Mouse (Mus musculus) heart, postnatal 0 days (tissue): ENCODE measurements around the gene Spata21. TPM values are rescaled to one million over a fixed set of nuclear protein-coding genes. Genes with fewer than 3 reads are reported as not detected.
A peak's percentile ranks its signal among the peaks of the same experiment; 100 is the strongest.

Experiments
- ATAC-seq: fragments of 200-750 bp; cut with Nextera tagmentation; 2 replicates; pipeline ENCODE4 v1.8.0; 2017; ENCODE audit warnings: low read depth, moderate number of reproducible peaks, moderate library complexity; ENCODE audit not compliant: insufficient read depth
- DNase-seq: peaks from one replicate; pipeline ENCODE4 v3.0.0-alpha.2; 2016; ENCODE audit warnings: low spot score
- H3K27ac ChIP-seq: fragments of 300-500 bp; sonication (generic); 2 replicates; pipeline ENCODE4 v1.5.1; 2014; ENCODE audit warnings: low read depth, mild to moderate bottlenecking
- H3K27me3 ChIP-seq: fragments of 300-500 bp; sonication (generic); 2 replicates; pipeline ENCODE4 v1.6.1; 2014; ENCODE audit warnings: low read length, mixed read lengths; ENCODE audit not compliant: control insufficient read depth, insufficient read depth
- H3K36me3 ChIP-seq: fragments of 300-500 bp; sonication (generic); replicated peaks from 2 replicates; pipeline ENCODE4 v1.6.1; 2014; ENCODE audit warnings: low read length, mixed read lengths; ENCODE audit not compliant: control insufficient read depth, insufficient read depth
- H3K4me1 ChIP-seq: fragments of 300-500 bp; sonication (generic); 2 replicates; pipeline ENCODE4 v1.6.1; 2014; ENCODE audit warnings: antibody characterized with exemption; ENCODE audit not compliant: control insufficient read depth, insufficient read depth
- H3K4me2 ChIP-seq: fragments of 300-500 bp; sonication (generic); 2 replicates; pipeline ENCODE4 v1.6.1; 2014; ENCODE audit warnings: low read depth, mild to moderate bottlenecking, low read length, moderate library complexity
- H3K4me3 ChIP-seq: fragments of 300-500 bp; sonication (generic); 2 replicates; pipeline ENCODE4 v1.5.1; 2014; ENCODE audit warnings: low read depth, low read length
- H3K9ac ChIP-seq: fragments of 300-500 bp; sonication (generic); replicated peaks from 2 replicates; pipeline ENCODE4 v1.6.1; 2014; ENCODE audit warnings: low read depth, low read length, mixed read lengths
- H3K9me3 ChIP-seq: fragments of 300-500 bp; sonication (generic); replicated peaks from 2 replicates; pipeline ENCODE4 v1.6.1; 2016; ENCODE audit warnings: low read length; ENCODE audit not compliant: control insufficient read depth
- CTCF ChIP-seq: IDR thresholded peaks from 2 replicates; pipeline ENCODE4 v1.5.1; 2016; ENCODE audit warnings: antibody characterized with exemption, control low read depth, low read depth
- EP300 ChIP-seq: IDR thresholded peaks from 2 replicates; pipeline ENCODE4 v1.6.1; 2016; ENCODE audit warnings: antibody characterized with exemption, low read depth
- WGBS: fragments of 180-500 bp; shearing (Covaris S2); extraction: QIAGEN DNeasy Blood & Tissue Kit; methylation state at CpG from one replicate; pipeline ENCODE4 v1.1.7; 2014; 5-methylcytosine and 5-hydroxymethylcytosine counted together
- polyA plus RNA-seq: library from polyadenylated mRNA; unstranded; fragments of >200 nt; fragmentation: Nextera tagmentation; extraction: Ambion mirVana; gene quantifications from 2 replicates; pipeline ENCODE4 v1.2.1, GENCODE M21; 2015
- total RNA-seq: library from RNA; depleted of rRNA; stranded (reverse); fragments of >200 nt; gene quantifications from 2 replicates; pipeline ENCODE4 v1.2.3, GENCODE M21; 2014; ENCODE audit warnings: low replicate concordance

Gene Spata21
- total and polyA plus RNA-seq, 2 experiments from 2014 or later: not detected

GRCm38 (mm10) chr4:141076761-141077506 is 11.2 kb upstream of the Spata21 start:
- ATAC-seq (no peak), DNase-seq (no peak)
- Histone ChIP-seq H3K4me3 (peak overlapping the region; percentile 92), H3K36me3 (peaks cover 7% of the 10 kb centered on the region), H3K27me3 (no peaks in the 10 kb centered on the region), H3K9me3 (no peaks in the 10 kb centered on the region), H3K4me2 (peak overlapping the region; percentile 93), H3K9ac (peak overlapping the region; percentile 71), H3K4me1 (peaks cover 26% of the 10 kb centered on the region), H3K27ac (peak overlapping the region; percentile 74)
- WGBS: 55% methylated on average over 17 of the region's 17 CpGs
- TF ChIP-seq EP300 (no peak), CTCF (no peak)

- DNase-seq (peak; percentile 94), ATAC-seq (peak; percentile 90)
- Histone ChIP-seq H3K9me3 (no peaks in the 10 kb centered on the region), H3K36me3 (no peaks in the 10 kb centered on the region; the same call in 1 of the 2 replicates), H3K4me2 (peak within 1 kb of the TSS; percentile 93), H3K4me3 (peak within 1 kb of the TSS; percentile 92), H3K27ac (peak within 1 kb of the TSS; percentile 74), H3K9ac (peak within 1 kb of the TSS; percentile 71), H3K27me3 (no peaks in the 10 kb centered on the region), H3K4me1 (peaks cover 26% of the 10 kb centered on the region)
- TF ChIP-seq EP300: peak; percentile 49
- peak; percentile 66 for TF ChIP-seq CTCF
- under 1% methylated on average over 67 of the region's 67 CpGs for WGBS
Measured at GRCm38 (mm10) chr4:141077681-141078509, 10.2 kb upstream of the Spata21 start, which contains the start of gene Necap2. TSS of gene Necap2 (minus strand) at chr4:141078357.

DNA sequence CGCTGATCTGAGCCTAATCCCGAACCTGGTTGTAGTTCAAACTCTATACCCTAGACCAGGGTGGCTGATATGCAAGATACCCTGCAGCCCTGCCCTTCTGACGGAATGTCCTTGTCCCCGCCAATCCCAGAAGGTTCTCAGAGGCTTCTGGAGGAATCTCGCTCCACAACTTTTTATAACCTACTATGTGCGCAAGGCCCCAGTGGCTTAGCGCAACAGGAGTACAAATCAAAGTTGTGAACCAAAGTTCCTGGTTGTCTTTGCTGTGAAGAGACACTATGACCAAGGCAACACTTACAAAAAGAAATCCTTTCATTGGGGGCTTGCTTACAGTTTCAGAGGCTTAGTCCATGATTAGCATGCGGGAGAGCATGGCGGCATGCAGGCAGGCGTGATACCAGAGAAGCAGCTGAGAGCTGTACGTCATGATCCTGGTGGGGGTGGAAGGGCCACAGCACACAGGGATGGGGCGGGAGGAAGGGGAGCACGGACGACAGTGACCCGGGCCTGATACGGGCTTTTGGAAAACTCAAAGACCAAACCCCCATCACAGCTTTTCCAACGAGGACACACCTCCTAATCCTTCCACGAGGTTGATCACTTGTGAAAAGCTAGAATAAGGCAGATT is 9.5 kb upstream of the Spata21 start:
- ATAC-seq: no peak
- no peak for TF ChIP-seq EP300
- no peak for TF ChIP-seq CTCF
- Histone ChIP-seq H3K36me3 (no peaks in the 10 kb centered on the region; the same call in 1 of the 2 replicates), H3K27me3 (no peaks in the 10 kb centered on the region), H3K4me3 (0 out of 2 replicates have a peak overlapping the region, but pooled peaks have one; percentile 92), H3K27ac (no peak overlapping the region), H3K9me3 (no peaks in the 10 kb centered on the region), H3K4me2 (no peak overlapping the region), H3K4me1 (peaks cover 23% of the 10 kb centered on the region), H3K9ac (no peak overlapping the region)
- WGBS: 69% methylated on average over 18 of the region's 18 CpGs
- DNase-seq: no peak

GRCm38 (mm10) chr4:141086862-141087261 is 1.3 kb upstream of the Spata21 start:
- Histone ChIP-seq H3K27me3 (no peaks in the 10 kb centered on the region), H3K9me3 (no peaks in the 10 kb centered on the region), H3K4me1 (no peaks in the 10 kb centered on the region), H3K9ac (no peak overlapping the region), H3K27ac (no peak overlapping the region), H3K4me2 (no peak overlapping the region), H3K36me3 (no peaks in the 10 kb centered on the region), H3K4me3 (no peak overlapping the region)
- WGBS: 49% methylated on average over 10 of the region's 10 CpGs
- TF ChIP-seq CTCF: no peak
- no peak for TF ChIP-seq EP300
- DNase-seq (no peak), ATAC-seq (no peak)

DNA sequence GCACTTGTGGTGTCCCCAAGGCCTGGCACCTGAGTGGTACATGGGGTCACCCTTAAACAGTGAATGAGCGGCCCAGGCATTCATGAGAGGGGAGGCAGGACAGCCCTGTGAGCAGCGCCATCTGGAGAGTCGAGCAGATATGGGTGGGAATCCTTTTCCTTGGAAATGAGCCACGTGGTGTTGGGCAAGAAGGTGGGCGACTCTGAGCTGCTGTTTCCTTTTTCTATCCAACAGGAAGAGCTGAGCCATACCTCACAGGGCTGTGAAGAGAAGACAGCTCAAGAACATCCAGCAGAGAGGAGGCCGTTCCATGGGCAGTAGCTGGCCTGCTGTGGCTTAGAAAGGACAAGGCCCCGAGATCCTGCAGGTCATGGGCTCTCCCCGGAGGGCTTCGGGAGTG is 581 bp downstream of the Spata21 start:
- WGBS: 60% methylated on average over 9 of the region's 9 CpGs
- Histone ChIP-seq H3K9ac (no peak overlapping the region), H3K27me3 (no peaks in the 10 kb centered on the region), H3K4me1 (no peaks in the 10 kb centered on the region), H3K4me3 (no peak overlapping the region), H3K27ac (no peak overlapping the region), H3K9me3 (no peaks in the 10 kb centered on the region), H3K36me3 (no peaks in the 10 kb centered on the region), H3K4me2 (no peak overlapping the region)
- ATAC-seq (no peak), DNase-seq (no peak)
- TF ChIP-seq CTCF (no peak), EP300 (no peak)
